Mouse (Mus musculus) heart, postnatal 0 days (tissue): ENCODE results near the gene Shisa2. TPM values are rescaled to one million over a fixed set of nuclear protein-coding genes. Genes with fewer than 3 reads are reported as not detected.
A peak's percentile ranks its signal among the peaks of the same experiment; 100 is the strongest.

Experiments used
- ATAC-seq: fragments of 200-750 bp; cut with Nextera tagmentation; 2 replicates; pipeline ENCODE4 v1.8.0; 2017; ENCODE audit warnings: low read depth, moderate number of reproducible peaks, moderate library complexity; ENCODE audit not compliant: insufficient read depth
- DNase-seq: peaks from one replicate; pipeline ENCODE4 v3.0.0-alpha.2; 2016; ENCODE audit warnings: low spot score
- H3K27ac ChIP-seq: fragments of 300-500 bp; sonication (generic); 2 replicates; pipeline ENCODE4 v1.5.1; 2014; ENCODE audit warnings: low read depth, mild to moderate bottlenecking
- H3K27me3 ChIP-seq: fragments of 300-500 bp; sonication (generic); 2 replicates; pipeline ENCODE4 v1.6.1; 2014; ENCODE audit warnings: low read length, mixed read lengths; ENCODE audit not compliant: control insufficient read depth, insufficient read depth
- H3K36me3 ChIP-seq: fragments of 300-500 bp; sonication (generic); replicated peaks from 2 replicates; pipeline ENCODE4 v1.6.1; 2014; ENCODE audit warnings: low read length, mixed read lengths; ENCODE audit not compliant: control insufficient read depth, insufficient read depth
- H3K4me1 ChIP-seq: fragments of 300-500 bp; sonication (generic); 2 replicates; pipeline ENCODE4 v1.6.1; 2014; ENCODE audit warnings: antibody characterized with exemption; ENCODE audit not compliant: control insufficient read depth, insufficient read depth
- H3K4me2 ChIP-seq: fragments of 300-500 bp; sonication (generic); 2 replicates; pipeline ENCODE4 v1.6.1; 2014; ENCODE audit warnings: low read depth, mild to moderate bottlenecking, low read length, moderate library complexity
- H3K4me3 ChIP-seq: fragments of 300-500 bp; sonication (generic); 2 replicates; pipeline ENCODE4 v1.5.1; 2014; ENCODE audit warnings: low read depth, low read length
- H3K9ac ChIP-seq: fragments of 300-500 bp; sonication (generic); replicated peaks from 2 replicates; pipeline ENCODE4 v1.6.1; 2014; ENCODE audit warnings: low read depth, low read length, mixed read lengths
- H3K9me3 ChIP-seq: fragments of 300-500 bp; sonication (generic); replicated peaks from 2 replicates; pipeline ENCODE4 v1.6.1; 2016; ENCODE audit warnings: low read length; ENCODE audit not compliant: control insufficient read depth
- CTCF ChIP-seq: IDR thresholded peaks from 2 replicates; pipeline ENCODE4 v1.5.1; 2016; ENCODE audit warnings: antibody characterized with exemption, control low read depth, low read depth
- EP300 ChIP-seq: IDR thresholded peaks from 2 replicates; pipeline ENCODE4 v1.6.1; 2016; ENCODE audit warnings: antibody characterized with exemption, low read depth
- WGBS: fragments of 180-500 bp; shearing (Covaris S2); extraction: QIAGEN DNeasy Blood & Tissue Kit; methylation state at CpG from one replicate; pipeline ENCODE4 v1.1.7; 2014; 5-methylcytosine and 5-hydroxymethylcytosine counted together
- polyA plus RNA-seq: library from polyadenylated mRNA; unstranded; fragments of >200 nt; fragmentation: Nextera tagmentation; extraction: Ambion mirVana; gene quantifications from 2 replicates; pipeline ENCODE4 v1.2.1, GENCODE M21; 2015
- total RNA-seq: library from RNA; depleted of rRNA; stranded (reverse); fragments of >200 nt; gene quantifications from 2 replicates; pipeline ENCODE4 v1.2.3, GENCODE M21; 2014; ENCODE audit warnings: low replicate concordance

Shisa2 gene
- total and polyA plus RNA-seq, 2 experiments from 2014 or later, result 1.8 to 11.1 TPM

- H3K9me3 ChIP-seq, result no peaks in the 10 kb centered on the region
- H3K9ac ChIP-seq, result no peak overlapping the region
- no peak overlapping the region for H3K4me2 ChIP-seq
- no peaks in the 10 kb centered on the region for H3K36me3 ChIP-seq
- H3K27me3 ChIP-seq, result no peaks in the 10 kb centered on the region
- H3K4me3 ChIP-seq, result no peak overlapping the region
- H3K27ac ChIP-seq, result no peak overlapping the region
- WGBS, result 85% methylated on average over 1 of the region's 1 CpGs
- TF ChIP-seq EP300 (no peak), CTCF (no peak)
- ATAC-seq, result no peak
- H3K4me1 ChIP-seq, result peaks cover 8% of the 10 kb centered on the region; the same call in 1 of the 2 replicates
- no peak for DNase-seq
These were observed 19.1 kb downstream of the Shisa2 start for GRCm38 (mm10) chr14:59644166-59644565.

GRCm38 (mm10) chr14:59644896-59645295 is 19.8 kb downstream of the Shisa2 start:
- H3K4me2 ChIP-seq, result no peak overlapping the region
- H3K27ac ChIP-seq, result no peak overlapping the region
- no peak overlapping the region for H3K4me3 ChIP-seq
- H3K4me1 ChIP-seq, result peaks cover 8% of the 10 kb centered on the region; the same call in 1 of the 2 replicates
- ATAC-seq (no peak), DNase-seq (no peak)
- no peak for TF ChIP-seq CTCF
- TF ChIP-seq EP300, result no peak
- no peaks in the 10 kb centered on the region for H3K9me3 ChIP-seq
- 83% methylated on average over 3 of the region's 3 CpGs for WGBS
- no peak overlapping the region for H3K9ac ChIP-seq
- no peaks in the 10 kb centered on the region for H3K36me3 ChIP-seq
- no peaks in the 10 kb centered on the region for H3K27me3 ChIP-seq

GRCm38 (mm10) chr14:59646826-59647697 is 22.0 kb downstream of the Shisa2 start:
- no peak for TF ChIP-seq EP300
- TF ChIP-seq CTCF, result 0 out of 2 replicates have a peak, but pooled peaks have one; percentile 23
- Histone ChIP-seq H3K4me1 (peaks cover 5% of the 10 kb centered on the region; the same call in 1 of the 2 replicates), H3K9ac (no peak overlapping the region), H3K27me3 (no peaks in the 10 kb centered on the region), H3K9me3 (no peaks in the 10 kb centered on the region), H3K4me3 (no peak overlapping the region), H3K36me3 (no peaks in the 10 kb centered on the region), H3K4me2 (no peak overlapping the region), H3K27ac (no peak overlapping the region)
- DNase-seq (peak; percentile 19), ATAC-seq (peak; percentile 51; the same call in 1 of the 2 replicates)
- 47% methylated on average over 16 of the region's 16 CpGs for WGBS

GRCm38 (mm10) chr14:59648611-59649010 is 23.5 kb downstream of the Shisa2 start:
- no peak for TF ChIP-seq CTCF
- no peak for TF ChIP-seq EP300
- 91% methylated on average over 10 of the region's 10 CpGs for WGBS
- H3K4me3 ChIP-seq, result no peak overlapping the region
- H3K9me3 ChIP-seq, result no peaks in the 10 kb centered on the region
- no peaks in the 10 kb centered on the region for H3K27me3 ChIP-seq
- no peak overlapping the region for H3K9ac ChIP-seq
- no peaks in the 10 kb centered on the region for H3K36me3 ChIP-seq
- no peak overlapping the region for H3K4me2 ChIP-seq
- no peak for ATAC-seq
- DNase-seq, result no peak
- H3K27ac ChIP-seq, result no peak overlapping the region
- H3K4me1 ChIP-seq, result peaks cover 3% of the 10 kb centered on the region; the same call in 1 of the 2 replicates

- ATAC-seq (no peak), DNase-seq (no peak)
- Histone ChIP-seq H3K4me1 (peaks cover 3% of the 10 kb centered on the region; the same call in 1 of the 2 replicates), H3K4me3 (no peak overlapping the region), H3K27me3 (no peaks in the 10 kb centered on the region), H3K36me3 (no peaks in the 10 kb centered on the region), H3K9me3 (no peaks in the 10 kb centered on the region), H3K9ac (no peak overlapping the region), H3K27ac (no peak overlapping the region), H3K4me2 (no peak overlapping the region)
- WGBS, result 68% methylated on average over 6 of the region's 6 CpGs
- TF ChIP-seq EP300, result no peak
- no peak for TF ChIP-seq CTCF
These were observed 24.2 kb downstream of the Shisa2 start for GRCm38 (mm10) chr14:59649337-59649736.
